Mouse (Mus musculus) megakaryocyte, embryonic 14.5 days (primary cell): Measurements from ENCODE around the gene Vmn1r184.
"Not testable (repeated sequence)": the region's sequence is repeated elsewhere in the genome, so short reads cannot be mapped to it uniquely, and the experiment has no call there.

ENCODE experiments used
- FLI1 ChIP-seq: IDR thresholded peaks from 2 replicates; pipeline ENCODE4 v1.6.1; 2012; ENCODE audit warnings: low read length, inconsistent platforms, mixed read lengths
- GATA1 ChIP-seq: IDR thresholded peaks from 3 replicates; pipeline ENCODE4 v1.6.1; 2012; ENCODE audit warnings: mixed read lengths, low read length, inconsistent platforms, borderline replicate concordance

DNA sequence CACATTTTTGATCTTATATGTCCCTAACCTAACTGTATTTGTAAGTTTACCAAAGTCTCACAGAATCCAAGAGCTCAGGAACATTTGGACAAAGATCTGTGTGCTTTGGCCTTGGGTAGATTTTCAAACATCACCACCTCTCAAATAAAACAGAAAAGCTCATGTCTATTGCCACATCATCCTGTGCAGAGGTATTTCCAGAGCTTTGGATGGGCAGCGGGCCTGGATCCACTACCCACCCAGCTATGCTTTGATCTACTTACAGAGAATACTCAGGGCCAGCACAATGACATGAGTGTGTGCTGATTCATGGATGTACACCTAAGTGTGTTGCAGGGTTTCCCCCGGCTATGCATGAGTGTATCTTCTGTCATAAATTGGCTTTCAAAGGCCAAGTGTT is 55.1 kb downstream of the Vmn1r184 start:
- TF ChIP-seq GATA1, FLI1: not testable (repeated sequence)
